Mouse (Mus musculus): Measurements from ENCODE around the gene Vmn1r222. TPM values are rescaled to one million over a fixed set of nuclear protein-coding genes. Genes with fewer than 3 reads are reported as not detected.
"Not testable (repeated sequence)": the region's sequence is repeated elsewhere in the genome, so short reads cannot be mapped to it uniquely, and the experiment has no call there.

Vmn1r222 gene
- polyA plus RNA-seq, 1 experiment from 2014 or later: not detected

DNA sequence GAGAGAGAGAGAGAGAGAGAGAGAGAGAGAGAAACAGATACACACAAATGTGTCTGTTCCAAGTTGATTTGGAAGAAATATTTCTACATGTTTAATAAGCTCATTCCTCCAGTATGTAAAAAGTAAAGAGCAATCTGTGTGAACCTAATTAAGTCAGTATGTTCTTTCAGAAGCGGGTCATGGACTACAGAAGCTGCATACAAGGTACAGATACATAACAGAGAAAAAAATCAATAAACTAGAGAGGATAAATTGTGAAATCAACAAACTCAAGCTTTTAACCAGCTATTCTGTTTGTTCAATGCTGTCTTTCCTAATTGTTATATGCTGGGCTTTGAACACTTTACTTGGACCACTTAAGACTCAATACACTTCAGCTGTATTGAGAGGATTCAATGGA lies 31.9 kb downstream of the Vmn1r222 start:
- not testable (repeated sequence) for ATAC-seq (ENCODE audit: low FRiP score); H3K4me2 ChIP-seq; H3K36me3 ChIP-seq; H3K9me3 ChIP-seq (replicated peaks); H3K4me1 ChIP-seq; H3K27ac ChIP-seq (replicated peaks); H3K9ac ChIP-seq (replicated peaks); H3K27me3 ChIP-seq (replicated peaks); H3K4me3 ChIP-seq (replicated peaks)
- WGBS: 85% methylated on average over 1 of the region's 1 CpGs

- Histone ChIP-seq H3K4me1 (no peaks in the 10 kb centered on the region), H3K9ac (replicated peaks) (no peak within 1 kb of the TSS), H3K27me3 (replicated peaks) (no peaks in the 10 kb centered on the region), H3K36me3 (no peaks in the 10 kb centered on the region), H3K4me2 (no peak within 1 kb of the TSS), H3K27ac (replicated peaks) (no peak within 1 kb of the TSS), H3K4me3 (replicated peaks) (no peak within 1 kb of the TSS), H3K9me3 (replicated peaks) (no peaks in the 10 kb centered on the region)
- ATAC-seq (ENCODE audit: low FRiP score): no peak
- WGBS: 89% methylated on average over 2 of the region's 2 CpGs
Measured at GRCm38 (mm10) chr13:23187875-23188274, 47.9 kb downstream of the Vmn1r222 start, which contains the start of gene Vmn1r220. Gene Vmn1r220, minus strand, starts transcription at chr13:23187975.

Other genes starting within 250 kb of the Vmn1r222 start
- not detected in 2 replicates for gene Vmn1r213, start 228.3 kb downstream of the Vmn1r222 start, polyA plus RNA-seq (2015; fragmentation: Nextera tagmentation; extraction: Ambion mirVana)
- not detected in 2 replicates for gene Vmn1r214, start 205.5 kb downstream of the Vmn1r222 start, polyA plus RNA-seq (2015; fragmentation: Nextera tagmentation; extraction: Ambion mirVana)
- not detected in 2 replicates for gene Vmn1r215, start 167.9 kb downstream of the Vmn1r222 start, polyA plus RNA-seq (2015; fragmentation: Nextera tagmentation; extraction: Ambion mirVana)
- not detected in 2 replicates for gene Vmn1r217, start 117.7 kb downstream of the Vmn1r222 start, polyA plus RNA-seq (2015; fragmentation: Nextera tagmentation; extraction: Ambion mirVana)
- not detected in 2 replicates for gene Vmn1r218, start 102.8 kb downstream of the Vmn1r222 start, polyA plus RNA-seq (2015; fragmentation: Nextera tagmentation; extraction: Ambion mirVana)
- gene Vmn1r219, start 76.6 kb downstream of the Vmn1r222 start, polyA plus RNA-seq (2015; fragmentation: Nextera tagmentation; extraction: Ambion mirVana): not detected in 2 replicates
- gene Vmn1r220, start 48.0 kb downstream of the Vmn1r222 start, polyA plus RNA-seq (2015; fragmentation: Nextera tagmentation; extraction: Ambion mirVana): not detected in 2 replicates
- not detected in 2 replicates for gene Vmn1r221, start 21.8 kb downstream of the Vmn1r222 start, polyA plus RNA-seq (2015; fragmentation: Nextera tagmentation; extraction: Ambion mirVana)
- gene Vmn1r223, start 11.2 kb upstream of the Vmn1r222 start, polyA plus RNA-seq (2015; fragmentation: Nextera tagmentation; extraction: Ambion mirVana): not detected in 2 replicates
- 46.2 and 49.0 TPM in 2 replicates for gene Zfp322a, start 133.3 kb upstream of the Vmn1r222 start, polyA plus RNA-seq (2015; fragmentation: Nextera tagmentation; extraction: Ambion mirVana)
- gene Abt1, start 187.9 kb upstream of the Vmn1r222 start, polyA plus RNA-seq (2015; fragmentation: Nextera tagmentation; extraction: Ambion mirVana): 9.3 and 10.3 TPM in 2 replicates
- gene Btn1a1, start 230.0 kb upstream of the Vmn1r222 start, polyA plus RNA-seq (2015; fragmentation: Nextera tagmentation; extraction: Ambion mirVana): 0.15 TPM in 1 of 2 replicates, not detected in the other

All from neural tube, embryonic 15.5 days (tissue).